Mouse (Mus musculus) MEL (cell line): ENCODE measurements around the gene Mrpl32. TPM values are rescaled to one million over a fixed set of nuclear protein-coding genes. Genes with fewer than 3 reads are reported as not detected.

Experiments used
- DNase-seq: peaks from one replicate; pipeline ENCODE4 v3.0.0; 2011; ENCODE audit warnings: low read depth, low spot score
- H3K27ac ChIP-seq: 2 replicates; pipeline ENCODE4 v1.5.1; 2012; ENCODE audit warnings: low read depth, mild to moderate bottlenecking, control low read depth, low read length, moderate library complexity; ENCODE audit not compliant: control insufficient read depth
- H3K27me3 ChIP-seq, 2 experiments: fragments of 150-350 bp in 1 of 2; sonication (generic) in 1 of 2; 2 replicates each; pipeline ENCODE4 v1.6.1; 2012; ENCODE audit warnings: low read length in 2 of 2, mild to moderate bottlenecking in 2 of 2, improper control_type of control experiment in 1 of 2, moderate library complexity in 1 of 2; ENCODE audit not compliant: insufficient read depth in 2 of 2, control insufficient read depth in 1 of 2
- H3K36me3 ChIP-seq, 2 experiments: 2 replicates each; pipeline ENCODE4 v1.6.1; 2012 to 2014; ENCODE audit warnings: low read length in 2 of 2, improper control_type of control experiment in 1 of 2, inconsistent platforms in 1 of 2, mild to moderate bottlenecking in 1 of 2; ENCODE audit not compliant: insufficient read depth in 2 of 2, control insufficient read depth in 1 of 2
- H3K4me1 ChIP-seq, 2 experiments: fragments of 150-350 bp in 1 of 2; sonication (generic) in 1 of 2; 2 replicates each; pipeline ENCODE4 v1.6.1; 2012; ENCODE audit warnings: low read length in 2 of 2, improper control_type of control experiment in 1 of 2, mild to moderate bottlenecking in 1 of 2; ENCODE audit not compliant: insufficient read depth in 2 of 2, control insufficient read depth in 1 of 2
- H3K4me3 ChIP-seq, 2 experiments: fragments of 150-350 bp in 1 of 2; sonication (generic) in 1 of 2; 2 replicates each; pipeline ENCODE4 v1.5.1; 2012; ENCODE audit warnings: low read depth in 2 of 2, low read length in 2 of 2, mild to moderate bottlenecking in 2 of 2, moderate library complexity in 2 of 2, control low read depth in 1 of 2, improper control_type of control experiment in 1 of 2; ENCODE audit not compliant: control insufficient read depth in 1 of 2, insufficient read depth in 1 of 2
- H3K79me2 ChIP-seq: 2 replicates; pipeline ENCODE4 v1.6.1; 2012; ENCODE audit warnings: mild to moderate bottlenecking, low read length, moderate library complexity; ENCODE audit not compliant: control insufficient read depth, poor library complexity, insufficient read depth
- H3K9ac ChIP-seq: 2 replicates; pipeline ENCODE4 v1.6.1; 2012; ENCODE audit warnings: low read depth, mild to moderate bottlenecking, control low read depth, low read length, moderate library complexity; ENCODE audit not compliant: control insufficient read depth, poor library complexity, severe bottlenecking
- H3K9me3 ChIP-seq: fragments of 150-350 bp; sonication (generic); replicated peaks from 2 replicates; pipeline ENCODE4 v1.6.1; 2012; ENCODE audit warnings: mild to moderate bottlenecking, low read length, improper control_type of control experiment, moderate library complexity; ENCODE audit not compliant: insufficient read depth
- CHD1 ChIP-seq: IDR thresholded peaks from 2 replicates; pipeline ENCODE4 v1.6.1; 2012; ENCODE audit warnings: low read depth, mild to moderate bottlenecking, inconsistent platforms, low read length, improper control_type of control experiment
- CHD2 ChIP-seq: IDR thresholded peaks from 2 replicates; pipeline ENCODE4 v1.6.1; 2011; ENCODE audit warnings: low read length, improper control_type of control experiment
- CTCF ChIP-seq, 3 experiments: IDR thresholded peaks in 2 of 3; conservative IDR thresholded peaks in 1 of 3; 2 replicates each; pipeline ENCODE4 v1.5.1; 2011 to 2012; ENCODE audit warnings: low read length in 3 of 3, low read depth in 2 of 3, mild to moderate bottlenecking in 2 of 3, improper control_type of control experiment in 1 of 3, inconsistent platforms in 1 of 3, mixed read lengths in 1 of 3, moderate library complexity in 1 of 3; ENCODE audit not compliant: control insufficient read depth in 1 of 3, insufficient read depth in 1 of 3, poor library complexity in 1 of 3, severe bottlenecking in 1 of 3
- E2F4 ChIP-seq: IDR thresholded peaks from 2 replicates; pipeline ENCODE4 v1.6.1; 2011; ENCODE audit warnings: low read depth, low read length, improper control_type of control experiment, borderline replicate concordance
- ELF1 ChIP-seq: IDR thresholded peaks from 2 replicates; pipeline ENCODE4 v1.6.1; 2014; ENCODE audit warnings: low read depth, mild to moderate bottlenecking, inconsistent platforms, low read length, improper control_type of control experiment, moderate library complexity
- EP300 ChIP-seq, 2 experiments: IDR thresholded peaks; 2 replicates each; pipeline ENCODE4 v1.6.1; 2011; ENCODE audit warnings: improper control_type of control experiment in 2 of 2, low read length in 2 of 2, low read depth in 1 of 2, mild to moderate bottlenecking in 1 of 2
- GABPA ChIP-seq: IDR thresholded peaks from 2 replicates; pipeline ENCODE4 v1.6.1; 2012; ENCODE audit warnings: low read depth, mild to moderate bottlenecking, inconsistent platforms, low read length, improper control_type of control experiment, moderate library complexity
- GATA1 ChIP-seq: IDR thresholded peaks from 2 replicates; pipeline ENCODE4 v1.6.1; 2011; ENCODE audit warnings: low read depth, low read length, improper control_type of control experiment
- HCFC1 ChIP-seq: IDR thresholded peaks from 2 replicates; pipeline ENCODE4 v1.6.1; 2012; ENCODE audit warnings: low read depth, mild to moderate bottlenecking, inconsistent platforms, low read length, improper control_type of control experiment, moderate library complexity
- JUND ChIP-seq: IDR thresholded peaks from 2 replicates; pipeline ENCODE4 v1.6.1; 2011; ENCODE audit warnings: low read depth, mild to moderate bottlenecking, improper control_type of control experiment, low read length
- MAFK ChIP-seq: IDR thresholded peaks from 2 replicates; pipeline ENCODE4 v1.6.1; 2011; ENCODE audit warnings: low read depth, mild to moderate bottlenecking, low read length, improper control_type of control experiment, borderline replicate concordance
- MAX ChIP-seq: IDR thresholded peaks from 2 replicates; pipeline ENCODE4 v1.6.1; 2011; ENCODE audit warnings: low read length, improper control_type of control experiment
- MEF2A ChIP-seq: IDR thresholded peaks from 2 replicates; pipeline ENCODE4 v1.6.1; 2014; ENCODE audit warnings: low read depth, mild to moderate bottlenecking, inconsistent platforms, low read length, improper control_type of control experiment; ENCODE audit not compliant: poor library complexity, insufficient replicate concordance, severe bottlenecking; ENCODE audit errors: extremely low read depth
- MXI1 ChIP-seq: IDR thresholded peaks from 2 replicates; pipeline ENCODE4 v1.6.1; 2011; ENCODE audit warnings: mild to moderate bottlenecking, low read depth, low read length, improper control_type of control experiment
- MYB ChIP-seq: IDR thresholded peaks from 2 replicates; pipeline ENCODE4 v1.6.1; 2011; ENCODE audit warnings: mild to moderate bottlenecking, low read depth, low read length, improper control_type of control experiment
- MYC ChIP-seq: IDR thresholded peaks from 2 replicates; pipeline ENCODE4 v1.6.1; 2011; ENCODE audit warnings: low read depth, mild to moderate bottlenecking, low read length, improper control_type of control experiment, moderate library complexity
- NELFE ChIP-seq: IDR thresholded peaks from 2 replicates; pipeline ENCODE4 v1.6.1; 2011; ENCODE audit warnings: low read depth, low read length, improper control_type of control experiment
- NRF1 ChIP-seq: IDR thresholded peaks from 2 replicates; pipeline ENCODE4 v1.6.1; 2014; ENCODE audit warnings: low read depth, mild to moderate bottlenecking, inconsistent platforms, low read length, improper control_type of control experiment, moderate library complexity; ENCODE audit not compliant: poor library complexity, insufficient read depth, severe bottlenecking
- POLR2A ChIP-seq, 2 experiments: IDR thresholded peaks; 2 replicates each; pipeline ENCODE4 v1.6.1; 2011 to 2012; ENCODE audit warnings: low read length in 2 of 2, mild to moderate bottlenecking in 2 of 2, control low read depth in 1 of 2, improper control_type of control experiment in 1 of 2, low read depth in 1 of 2, moderate library complexity in 1 of 2; ENCODE audit not compliant: control insufficient read depth in 1 of 2, insufficient read depth in 1 of 2, poor library complexity in 1 of 2
- POLR2AphosphoS2 ChIP-seq: IDR thresholded peaks from 2 replicates; pipeline ENCODE4 v1.6.1; 2011; ENCODE audit warnings: low read length, improper control_type of control experiment
- RAD21 ChIP-seq: IDR thresholded peaks from 2 replicates; pipeline ENCODE4 v1.6.1; 2011; ENCODE audit warnings: mild to moderate bottlenecking, low read depth, low read length, improper control_type of control experiment
- RCOR1 ChIP-seq: IDR thresholded peaks from 2 replicates; pipeline ENCODE4 v1.6.1; 2012; ENCODE audit warnings: low read depth, mild to moderate bottlenecking, inconsistent platforms, low read length, improper control_type of control experiment
- SIN3A ChIP-seq: IDR thresholded peaks from 2 replicates; pipeline ENCODE4 v1.6.1; 2012; ENCODE audit warnings: low read length, improper control_type of control experiment, inconsistent platforms
- TBP ChIP-seq: IDR thresholded peaks from 2 replicates; pipeline ENCODE4 v1.8.0; 2011; ENCODE audit warnings: low read depth, low read length, improper control_type of control experiment
- TCF12 ChIP-seq: IDR thresholded peaks from 2 replicates; pipeline ENCODE4 v1.6.1; 2014; ENCODE audit warnings: low read depth, mild to moderate bottlenecking, inconsistent platforms, low read length, improper control_type of control experiment, moderate library complexity
- UBTF ChIP-seq: IDR thresholded peaks from 2 replicates; pipeline ENCODE4 v1.6.1; 2012; ENCODE audit warnings: low read depth, mild to moderate bottlenecking, inconsistent platforms, low read length, improper control_type of control experiment, moderate library complexity, borderline replicate concordance; ENCODE audit not compliant: insufficient read depth
- ZC3H11A ChIP-seq: IDR thresholded peaks from 2 replicates; pipeline ENCODE4 v1.6.1; 2012; ENCODE audit warnings: low read depth, mild to moderate bottlenecking, inconsistent platforms, low read length, improper control_type of control experiment
- ZMIZ1 ChIP-seq: IDR thresholded peaks from 2 replicates; pipeline ENCODE4 v1.6.1; 2012; ENCODE audit warnings: low read depth, mild to moderate bottlenecking, inconsistent platforms, low read length, improper control_type of control experiment, moderate library complexity
- ZNF384 ChIP-seq: IDR thresholded peaks from 2 replicates; pipeline ENCODE4 v1.6.1; 2012; ENCODE audit warnings: low read depth, mild to moderate bottlenecking, inconsistent platforms, low read length, improper control_type of control experiment
- polyA plus RNA-seq, 2 experiments: library from polyadenylated mRNA; stranded (reverse) in 1 of 2; unstranded in 1 of 2; fragments of >175 nt in 1 of 2; fragments of >200 nt in 1 of 2; gene quantifications; 2 replicates each; pipeline versions ENCODE4 v1.2.1 to v1.2.4; 2012; ENCODE audit warnings: low replicate concordance in 2 of 2, low read depth in 1 of 2; ENCODE audit not compliant: insufficient read length in 2 of 2, insufficient read depth in 1 of 2, missing spikeins in 1 of 2
- total RNA-seq: library from RNA; depleted of rRNA; stranded (reverse); fragments of 300-350 nt; gene quantifications from 2 replicates; pipeline ENCODE4 v1.2.3, GENCODE M21; 2012

Gene Mrpl32
- total and polyA plus RNA-seq, 3 experiments = 58.2 to 89.7 TPM; not detected in 1

GRCm38 (mm10) chr13:14639998-14640397 is 27.0 kb upstream of the Mrpl32 start:
- TF ChIP-seq E2F4 (no peak), ZNF384 (0 out of 2 replicates have a peak, but pooled peaks have one; percentile 8), RAD21 (no peak), CHD1 (no peak)
- DNase-seq = no peak
- no peak overlapping the region for H3K27ac ChIP-seq
- H3K9ac ChIP-seq = no peak overlapping the region
- no peak overlapping the region for H3K4me3 ChIP-seq
- H3K4me1 ChIP-seq = peaks cover 0 to 4% of the 10 kb centered on the region in 2 experiments; a peak in 2 of 4 replicates
- no peaks in the 10 kb centered on the region for H3K79me2 ChIP-seq
- H3K9me3 ChIP-seq = no peaks in the 10 kb centered on the region
- no peaks in the 10 kb centered on the region for H3K27me3 ChIP-seq
- H3K36me3 ChIP-seq = peaks cover 4 to 7% of the 10 kb centered on the region in 2 experiments

GRCm38 (mm10) chr13:14629726-14630641 is 17.0 kb upstream of the Mrpl32 start, which contains the start of gene AW209491:
Gene AW209491 (plus strand): TSS chr13:14630154.
- Histone ChIP-seq H3K36me3 (peaks cover 9 to 11% of the 10 kb centered on the region in 2 experiments; a peak in 3 of 4 replicates), H3K27ac (peak within 1 kb of the TSS; percentile 74), H3K9me3 (no peaks in the 10 kb centered on the region), H3K4me3 (peak within 1 kb of the TSS; percentile 59 to 77), H3K9ac (peak within 1 kb of the TSS; percentile 68), H3K27me3 (no peaks in the 10 kb centered on the region), H3K4me1 (peaks cover 0 to 12% of the 10 kb centered on the region in 2 experiments; a peak in 3 of 4 replicates), H3K79me2 (peaks cover 14% of the 10 kb centered on the region)
- DNase-seq = peak; percentile 97
- TF ChIP-seq MAX (peak; percentile 86), RCOR1 (peak; percentile 38; the same call in 1 of the 2 replicates), POLR2AphosphoS2 (peak; percentile 81), CHD2 (no peak), TCF12 (peak; percentile 55), RAD21 (no peak), HCFC1 (peak; percentile 96), CHD1 (0 out of 2 replicates have a peak, but pooled peaks have one; percentile 63), SIN3A (peak; percentile 90), CTCF (IDR thresholded peaks at IDR 0.05 in 2 of 3, conservative IDR thresholded peaks at IDR 0.05 in 1 of 3; ENCODE audit: control insufficient read depth in 1 of 3, insufficient read depth in 1 of 3, low read depth in 2 of 3, low read length in 3 of 3, poor library complexity in 1 of 3, severe bottlenecking in 1 of 3) (no peak), EP300 (IDR thresholded peaks at IDR 0.05; ENCODE audit: low read depth in 1 of 2, low read length in 2 of 2) (0 out of 4 replicates have a peak, but pooled peaks of 1 of the 2 experiments have one; percentile 22), TBP (peak; percentile 43; the same call in 1 of the 2 replicates), GATA1 (no peak), ZC3H11A (no peak), MAFK (no peak), ZNF384 (no peak), JUND (no peak), POLR2A (IDR thresholded peaks at IDR 0.05; ENCODE audit: control insufficient read depth in 1 of 2, insufficient read depth in 1 of 2, low read depth in 1 of 2, low read length in 2 of 2, poor library complexity in 1 of 2) (peak; percentile 78 to 92), MXI1 (peak; percentile 95), ELF1 (peak; percentile 66; the same call in 1 of the 2 replicates), GABPA (no peak), UBTF (no peak), MYC (peak; percentile 78), NRF1 (peak; percentile 53), NELFE (peak; percentile 86), ZMIZ1 (peak; percentile 58; the same call in 1 of the 2 replicates), MEF2A (peak; percentile 38; the same call in 1 of the 2 replicates), MYB (no peak)
